Mouse (Mus musculus) embryonic fibroblast, embryonic 13.5 days (primary cell): ENCODE measurements around the gene Prickle1. TPM values are rescaled to one million over a fixed set of nuclear protein-coding genes. Genes with fewer than 3 reads are reported as not detected.

ENCODE experiments used
- H3K27ac ChIP-seq: 2 replicates; pipeline ENCODE4 v1.5.1; 2012; ENCODE audit warnings: low read length, control low read depth, inconsistent platforms; ENCODE audit not compliant: insufficient read depth
- H3K4me1 ChIP-seq: 2 replicates; pipeline ENCODE4 v1.6.1; 2011; ENCODE audit warnings: low read length; ENCODE audit not compliant: control insufficient read depth, insufficient read depth
- H3K4me3 ChIP-seq: 2 replicates; pipeline ENCODE4 v1.5.1; 2011; ENCODE audit warnings: mild to moderate bottlenecking, control low read depth, low read length; ENCODE audit not compliant: insufficient read depth
- CTCF ChIP-seq: IDR thresholded peaks from 2 replicates; pipeline ENCODE4 v1.5.1; 2011; ENCODE audit warnings: mild to moderate bottlenecking, control low read depth, low read length, moderate library complexity, borderline replicate concordance; ENCODE audit not compliant: insufficient read depth
- POLR2A ChIP-seq: IDR thresholded peaks from 2 replicates; pipeline ENCODE4 v1.6.1; 2011; ENCODE audit warnings: low read depth, mild to moderate bottlenecking, control low read depth, low read length, moderate library complexity
- polyA plus RNA-seq: library from polyadenylated mRNA; stranded (reverse); fragments of >200 nt; gene quantifications from 2 replicates; pipeline ENCODE4 v1.2.4, GENCODE M21; 2011; ENCODE audit warnings: low read depth; ENCODE audit not compliant: missing spikeins, insufficient read length

Gene Prickle1
- polyA plus RNA-seq, result 14.2 and 22.7 TPM in 2 replicates

- TF ChIP-seq POLR2A (peak; percentile 77), CTCF (no peak)
- Histone ChIP-seq H3K4me3 (peak within 1 kb of the TSS; percentile 70), H3K4me1 (peaks cover 3% of the 10 kb centered on the region), H3K27ac (peak within 1 kb of the TSS; percentile 67)
These were observed at the start of gene Prickle1 for GRCm38 (mm10) chr15:93595746-93596145. TSS of gene Prickle1 (minus strand) at chr15:93595891.

DNA sequence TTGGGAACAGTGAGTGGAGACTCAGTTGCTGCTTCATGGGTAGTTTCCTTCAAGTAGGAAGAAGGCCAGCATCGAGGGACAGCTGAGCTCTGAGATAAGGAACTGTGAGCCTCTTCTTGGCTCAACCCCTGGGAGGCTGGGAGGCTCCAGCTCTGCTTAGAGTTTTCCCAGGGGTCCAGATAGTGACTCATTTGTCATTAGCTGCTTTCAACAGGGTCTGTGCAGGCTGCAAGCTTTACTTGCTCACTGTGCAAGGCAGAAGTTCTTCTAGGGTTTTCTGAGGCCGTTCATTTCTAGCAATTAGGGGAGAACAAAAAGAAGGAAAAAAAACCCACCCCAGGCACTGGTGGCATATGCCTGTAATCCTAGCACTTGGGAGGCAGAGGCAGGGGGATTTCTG, 44.5 kb upstream of the Prickle1 start:
- H3K27ac ChIP-seq, result 0 out of 2 replicates have a peak overlapping the region, but pooled peaks have one; percentile 14
- peaks cover 11% of the 10 kb centered on the region for H3K4me1 ChIP-seq
- TF ChIP-seq CTCF, result no peak
- TF ChIP-seq POLR2A, result no peak
- no peak overlapping the region for H3K4me3 ChIP-seq

DNA sequence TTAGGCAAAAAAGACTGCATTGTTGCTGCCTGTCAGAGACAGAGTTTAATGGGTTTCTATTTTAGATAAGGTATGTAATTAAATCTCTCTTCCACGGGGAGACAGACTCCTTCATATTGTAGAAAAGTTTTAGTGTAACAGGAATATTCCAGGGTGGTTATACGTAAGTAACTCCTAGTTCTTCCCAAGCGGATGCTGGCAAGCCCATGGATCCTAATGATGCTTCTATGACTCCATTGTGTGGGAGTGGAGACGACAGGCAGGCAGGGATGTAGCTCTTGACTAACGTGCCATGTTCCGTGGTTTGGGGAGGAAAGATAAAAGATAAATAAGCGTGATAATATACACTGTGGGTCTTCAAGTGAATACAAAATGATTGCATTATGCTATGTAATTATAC, 41.3 kb upstream of the Prickle1 start:
- no peak overlapping the region for H3K27ac ChIP-seq
- TF ChIP-seq CTCF (no peak), POLR2A (no peak)
- no peak overlapping the region for H3K4me3 ChIP-seq
- H3K4me1 ChIP-seq, result peaks cover 21% of the 10 kb centered on the region

GRCm38 (mm10) chr15:93635603-93636002, 39.9 kb upstream of the Prickle1 start:
- peaks cover 22% of the 10 kb centered on the region for H3K4me1 ChIP-seq
- H3K27ac ChIP-seq, result peak overlapping the region; percentile 93
- no peak overlapping the region for H3K4me3 ChIP-seq
- no peak for TF ChIP-seq CTCF
- no peak for TF ChIP-seq POLR2A

DNA sequence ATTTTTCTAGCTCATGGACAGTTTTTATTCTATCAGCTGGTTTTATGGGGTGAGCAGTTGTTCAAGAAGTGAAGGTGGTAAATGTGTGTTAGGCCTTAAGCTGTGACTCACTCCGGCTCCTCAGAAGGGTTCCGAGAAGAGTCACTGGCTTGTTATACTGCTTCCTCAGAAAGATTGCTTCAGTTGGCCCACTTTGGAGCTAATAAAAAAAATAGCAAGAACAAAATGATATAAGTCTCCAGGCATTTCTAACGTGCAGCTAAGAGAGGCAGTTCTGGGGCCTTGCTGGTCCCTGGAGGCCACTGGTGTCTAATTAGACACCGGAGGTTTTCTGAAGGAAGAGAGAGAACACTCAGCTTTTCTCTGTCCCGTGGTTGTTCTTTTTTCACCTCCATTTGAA, 38.8 kb upstream of the Prickle1 start:
- TF ChIP-seq POLR2A (no peak), CTCF (no peak)
- Histone ChIP-seq H3K4me3 (no peak overlapping the region), H3K27ac (peak overlapping the region; percentile 92), H3K4me1 (peaks cover 30% of the 10 kb centered on the region)

GRCm38 (mm10) chr15:93630001-93630541, 34.4 kb upstream of the Prickle1 start:
- H3K4me3 ChIP-seq, result no peak overlapping the region
- peak overlapping the region; percentile 48 for H3K27ac ChIP-seq
- no peak for TF ChIP-seq CTCF
- TF ChIP-seq POLR2A, result no peak
- H3K4me1 ChIP-seq, result peaks cover 24% of the 10 kb centered on the region

DNA sequence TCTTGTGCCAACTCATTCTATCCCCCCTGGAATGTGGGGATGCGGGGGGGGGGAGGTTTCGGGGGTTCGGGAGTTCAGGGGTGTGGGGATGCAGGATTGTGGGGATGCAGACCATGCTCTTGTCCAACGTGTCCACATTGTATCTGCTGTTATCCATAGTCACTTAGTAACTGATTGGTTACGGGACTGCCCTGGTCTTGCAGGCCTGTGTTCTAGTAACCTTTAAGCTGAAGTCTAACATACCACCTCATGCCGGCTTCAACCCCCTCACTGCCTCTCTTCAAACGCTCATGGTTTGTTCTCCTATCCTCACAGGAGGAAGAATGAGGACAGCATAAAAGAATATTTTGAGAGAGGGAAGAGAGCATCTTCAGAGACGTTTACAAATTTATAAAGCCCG, 33.5 kb upstream of the Prickle1 start:
- Histone ChIP-seq H3K4me3 (no peak overlapping the region), H3K4me1 (peaks cover 22% of the 10 kb centered on the region), H3K27ac (no peak overlapping the region)
- no peak for TF ChIP-seq CTCF

GRCm38 (mm10) chr15:93627836-93628797, 32.4 kb upstream of the Prickle1 start:
- H3K4me1 ChIP-seq, result peaks cover 15% of the 10 kb centered on the region
- H3K27ac ChIP-seq, result no peak overlapping the region
- no peak overlapping the region for H3K4me3 ChIP-seq
- TF ChIP-seq POLR2A (no peak), CTCF (no peak)

- no peak for TF ChIP-seq CTCF
- no peak for TF ChIP-seq POLR2A
- no peak overlapping the region for H3K27ac ChIP-seq
- H3K4me3 ChIP-seq, result no peak overlapping the region
- H3K4me1 ChIP-seq, result no peaks in the 10 kb centered on the region
These were observed 23.9 kb upstream of the Prickle1 start for GRCm38 (mm10) chr15:93619551-93619950.
